ENCODE assay signal across 22 mouse cellular contexts in the genomic region with DNA sequence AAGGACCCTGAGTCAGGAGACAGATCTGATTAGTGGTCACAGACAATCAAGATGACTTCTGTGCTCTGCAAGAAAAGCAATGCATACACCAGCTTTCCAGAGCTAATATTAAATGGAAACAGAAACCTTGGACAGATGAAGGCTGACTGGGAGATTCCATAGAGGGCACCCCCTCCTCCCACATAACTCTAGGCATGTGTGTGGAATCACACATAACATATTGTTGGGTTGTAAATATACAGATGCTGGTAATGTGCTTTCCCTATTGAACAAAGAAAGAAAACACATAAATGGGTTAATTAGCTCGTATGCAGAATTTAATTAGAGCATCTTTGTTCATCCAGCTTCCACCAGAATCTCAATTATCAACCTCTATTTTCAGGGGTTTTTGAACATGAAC. TPM values are rescaled to one million over a fixed set of nuclear protein-coding genes. Genes with fewer than 3 reads are reported as not detected.
"Had no signal": no experiment of that assay in that cellular context is flagged by ENCODE, and none has a peak within 500 bp of the region (broad histone marks: within the 10 kb centered on the region; RNA-seq: fewer than 3 reads in every experiment).

No protein-coding gene starts in this region.

- H3K4me3 ChIP-seq: liver, embryonic 13.5 days; liver, embryonic 15.5 days; lung, embryonic 15.5 days; megakaryocyte, embryonic 14.5 days; midbrain, embryonic 13.5 days; midbrain, embryonic 15.5 days; myocyte; neural tube, embryonic 12.5 days had no signal

- H3K27ac ChIP-seq: liver, embryonic 13.5 days; liver, embryonic 15.5 days; lung, embryonic 15.5 days; macrophage; midbrain, embryonic 13.5 days; midbrain, embryonic 15.5 days; neural tube, embryonic 12.5 days had no signal

- H3K4me2 ChIP-seq: liver, embryonic 13.5 days; liver, embryonic 15.5 days; lung, embryonic 15.5 days; midbrain, embryonic 11.5 days; midbrain, embryonic 13.5 days; midbrain, embryonic 15.5 days; neural tube, embryonic 12.5 days had no signal

- H3K36me3 ChIP-seq: liver, embryonic 13.5 days; liver, embryonic 15.5 days; lung, embryonic 15.5 days; midbrain, embryonic 13.5 days; midbrain, embryonic 15.5 days; neural tube, embryonic 12.5 days had no signal

- H3K9ac ChIP-seq: liver, embryonic 13.5 days; liver, embryonic 15.5 days; liver, postnatal 0 days; lung, embryonic 15.5 days; midbrain, embryonic 13.5 days; midbrain, embryonic 15.5 days; neural tube, embryonic 12.5 days had no signal

- H3K27me3 ChIP-seq: liver, embryonic 13.5 days; liver, embryonic 15.5 days; lung, embryonic 15.5 days; megakaryocyte, embryonic 14.5 days; midbrain, embryonic 13.5 days; midbrain, embryonic 15.5 days; neural tube, embryonic 12.5 days had no signal

- ATAC-seq: liver, postnatal 0 days; lung, postnatal 0 days; midbrain, embryonic 13.5 days; midbrain, embryonic 15.5 days had no signal

- DNase-seq: liver, embryonic 13.5 days; liver, postnatal 0 days; lung, adult 2 months; lung, postnatal 14 days; lung, postnatal 36 days; retina, postnatal 1 day; right cerebral cortex, adult 18-20 months; right cerebral cortex, postnatal 14 days; spleen, adult 18-20 months; thymus, adult 18-20 months; thymus, postnatal 14 days; thymus, postnatal 36 days had no signal

- H3K4me1 ChIP-seq: liver, embryonic 13.5 days; liver, embryonic 15.5 days; lung, embryonic 15.5 days; megakaryocyte, embryonic 14.5 days; midbrain, embryonic 13.5 days; midbrain, embryonic 15.5 days; neural tube, embryonic 12.5 days had no signal

- H3K9me3 ChIP-seq: liver, embryonic 13.5 days; liver, embryonic 15.5 days; lung, embryonic 15.5 days; megakaryocyte, embryonic 14.5 days; midbrain, embryonic 13.5 days; midbrain, embryonic 15.5 days; neural tube, embryonic 12.5 days had no signal

RNA-seq across cellular contexts. Expression of a gene that starts 26.8 kb away (rescaled TPM):
- polyA plus RNA-seq: macrophage, myocyte had no signal
